19 mouse cellular contexts compared by ENCODE assay signal in the genomic region with DNA sequence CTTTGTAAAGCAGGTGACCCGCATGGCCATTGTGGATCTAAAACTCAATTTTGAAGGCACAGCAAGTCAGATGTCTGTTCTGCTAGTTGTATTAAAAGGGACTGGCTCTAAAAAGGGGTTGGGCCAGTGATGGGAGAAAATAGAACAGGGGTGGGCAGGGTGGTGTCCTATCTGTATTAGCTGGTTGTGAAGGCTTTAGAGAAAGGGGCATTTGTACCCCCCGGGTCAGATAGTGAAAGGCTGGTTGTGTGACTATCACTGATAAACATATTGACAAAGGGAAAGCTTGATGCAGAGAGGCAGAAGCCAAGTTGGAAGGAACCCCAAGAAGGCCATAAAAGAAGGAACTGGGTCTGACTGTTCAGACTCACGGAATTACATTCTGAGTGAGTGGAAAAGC. TPM values are rescaled to one million over a fixed set of nuclear protein-coding genes. Genes with fewer than 3 reads are reported as not detected.
DNase-seq lines count a peak whose midpoint lies in the region; ATAC-seq and TF ChIP-seq lines count a peak whose summit lies in the region.
"Had no signal": no experiment of that assay in that cellular context is flagged by ENCODE, and none has a peak within 500 bp of the region (broad histone marks: within the 10 kb centered on the region; RNA-seq: fewer than 3 reads in every experiment).

No protein-coding gene starts in this region.

- H3K4me1 ChIP-seq in heart, embryonic 14.5 days (ENCODE audit: control insufficient read depth in 2 of 2, insufficient read depth in 2 of 2, low read length in 2 of 2) = peaks cover 19 to 54% of the 10 kb centered on the region in 2 experiments
- H3K4me1 ChIP-seq in MEL (ENCODE audit: control insufficient read depth in 1 of 2, insufficient read depth in 2 of 2, low read length in 2 of 2) = peaks cover 14 to 48% of the 10 kb centered on the region in 2 experiments
- peaks cover 45% of the 10 kb centered on the region for H3K4me1 ChIP-seq in liver, postnatal 0 days (ENCODE audit: insufficient read depth)

- H3K9ac ChIP-seq in heart, embryonic 14.5 days (ENCODE audit: low read length) = no peak overlapping the region
- H3K9ac ChIP-seq in MEL (ENCODE audit: control insufficient read depth, low read depth, low read length, poor library complexity, severe bottlenecking) = no peak overlapping the region
- peak overlapping the region; percentile 27; the same call in 1 of the 2 replicates for H3K9ac ChIP-seq in liver, postnatal 0 days (replicated peaks)
- H3K9ac ChIP-seq: forebrain, embryonic 12.5 days had no signal

- peak in 1 of 2 experiments; percentile 12; a peak in 1 of 4 replicates for TF ChIP-seq EP300 in MEL (IDR thresholded peaks at IDR 0.05; ENCODE audit: low read depth in 1 of 2, low read length in 2 of 2)
- peak; percentile 82 for TF ChIP-seq EP300 in liver, postnatal 0 days (IDR thresholded peaks at IDR 0.05; ENCODE audit: low read depth)

- H3K4me3 ChIP-seq in heart, embryonic 14.5 days (ENCODE audit: control insufficient read depth in 1 of 2, insufficient read depth in 1 of 2, low read depth in 1 of 2, low read length in 2 of 2) = no peak overlapping the region
- no peak overlapping the region for H3K4me3 ChIP-seq in MEL (ENCODE audit: control insufficient read depth in 1 of 2, insufficient read depth in 1 of 2, low read depth in 2 of 2, low read length in 2 of 2)
- 0 out of 2 replicates have a peak overlapping the region, but pooled peaks have one; percentile 5 for H3K4me3 ChIP-seq in liver, postnatal 0 days (ENCODE audit: low read depth, low read length)
- H3K4me3 ChIP-seq: forebrain, embryonic 12.5 days; layer of hippocampus, adult 2 months had no signal

- H3K9me3 ChIP-seq in heart, embryonic 14.5 days (ENCODE audit: control insufficient read depth, low read length) = no peaks in the 10 kb centered on the region
- no peaks in the 10 kb centered on the region for H3K9me3 ChIP-seq in MEL (replicated peaks; ENCODE audit: insufficient read depth, low read length)
- no peaks in the 10 kb centered on the region for H3K9me3 ChIP-seq in liver, postnatal 0 days (ENCODE audit: low read length)
- H3K9me3 ChIP-seq: forebrain, embryonic 12.5 days had no signal

- no peak for TF ChIP-seq CTCF in MEL (IDR thresholded peaks at IDR 0.05 in 2 of 3, conservative IDR thresholded peaks at IDR 0.05 in 1 of 3; ENCODE audit: control insufficient read depth in 1 of 3, insufficient read depth in 1 of 3, low read depth in 2 of 3, low read length in 3 of 3, poor library complexity in 1 of 3, severe bottlenecking in 1 of 3)
- TF ChIP-seq CTCF in liver, postnatal 0 days (IDR thresholded peaks at IDR 0.05; ENCODE audit: low read depth) = no peak

- H3K36me3 ChIP-seq in heart, embryonic 14.5 days (ENCODE audit: control insufficient read depth, insufficient read depth, low read length) = peaks cover 8% of the 10 kb centered on the region; the same call in 1 of the 2 replicates
- H3K36me3 ChIP-seq in MEL (ENCODE audit: control insufficient read depth in 1 of 2, insufficient read depth in 2 of 2, low read length in 2 of 2) = peaks cover 0 to 43% of the 10 kb centered on the region in 2 experiments; a peak in 2 of 4 replicates
- H3K36me3 ChIP-seq in liver, postnatal 0 days (replicated peaks; ENCODE audit: insufficient read depth, low read length) = no peaks in the 10 kb centered on the region

- no peak for DNase-seq in heart, postnatal 25 days (ENCODE audit: low spot score)
- DNase-seq in MEL (ENCODE audit: low read depth, low spot score) (no peak), liver (peak; percentile 70)
- no peak for DNase-seq in liver, postnatal 0 days
- no peak for DNase-seq in ovary, postnatal 10 days (ENCODE audit: low spot score)
- DNase-seq in layer of hippocampus, adult 9-11 months = no peak
- DNase-seq: adrenal gland, adult 2 months; cerebellum, postnatal 25 days; gastrocnemius, postnatal 14 days; kidney, adult 2 months; kidney, postnatal 14 days; left cerebral cortex, postnatal 4 days; right cerebral cortex, postnatal 14 days; thymus, postnatal 36 days had no signal

- ATAC-seq in heart, embryonic 14.5 days (ENCODE audit: insufficient number of reproducible peaks, insufficient read depth, low FRiP score, low read depth) = no peak
- ATAC-seq in liver, postnatal 0 days = peak; percentile 38
- ATAC-seq: inflammation-experienced regulatory T-cells, adult 6 months had no signal

- H3K79me2 ChIP-seq in MEL (ENCODE audit: control insufficient read depth, insufficient read depth, low read length, poor library complexity) = peaks cover 32% of the 10 kb centered on the region

- TF ChIP-seq POLR2A in MEL (IDR thresholded peaks at IDR 0.05; ENCODE audit: control insufficient read depth in 1 of 2, insufficient read depth in 1 of 2, low read depth in 1 of 2, low read length in 2 of 2, poor library complexity in 1 of 2) = no peak

- H3K27ac ChIP-seq in heart, embryonic 14.5 days (replicated peaks in 1 of 2; ENCODE audit: control insufficient read depth in 1 of 2, insufficient read depth in 1 of 2, low read depth in 2 of 2, low read length in 2 of 2) = no peak overlapping the region
- H3K27ac ChIP-seq in MEL (ENCODE audit: control insufficient read depth, low read depth, low read length) = no peak overlapping the region
- peak overlapping the region; percentile 52; the same call in 1 of the 2 replicates for H3K27ac ChIP-seq in liver, postnatal 0 days (ENCODE audit: low read depth)
- H3K27ac ChIP-seq: forebrain, embryonic 12.5 days; layer of hippocampus, adult 2 months had no signal

- 80% methylated on average over 3 of the region's 3 CpGs for WGBS in heart, embryonic 14.5 days
- WGBS in liver, postnatal 0 days (ENCODE audit: insufficient replicate concordance) = 55% methylated on average over 3 of the region's 3 CpGs

- H3K4me2 ChIP-seq in heart, embryonic 14.5 days (ENCODE audit: low read length) = 0 out of 2 replicates have a peak overlapping the region, but pooled peaks have one; percentile 19
- peak overlapping the region; percentile 56 for H3K4me2 ChIP-seq in liver, postnatal 0 days (ENCODE audit: low read depth, low read length)
- H3K4me2 ChIP-seq: forebrain, embryonic 12.5 days; midbrain, embryonic 11.5 days had no signal

- TF ChIP-seq RAD21 in MEL (IDR thresholded peaks at IDR 0.05; ENCODE audit: low read depth, low read length) = no peak

- H3K27me3 ChIP-seq in heart, embryonic 14.5 days (ENCODE audit: control insufficient read depth, insufficient read depth, low read length) = no peaks in the 10 kb centered on the region
- no peaks in the 10 kb centered on the region for H3K27me3 ChIP-seq in MEL (ENCODE audit: control insufficient read depth in 1 of 2, insufficient read depth in 2 of 2, low read length in 2 of 2)
- no peaks in the 10 kb centered on the region for H3K27me3 ChIP-seq in liver, postnatal 0 days (ENCODE audit: insufficient read depth, low read length)
- H3K27me3 ChIP-seq: forebrain, embryonic 12.5 days had no signal

- intact Hi-C loops in heart, postnatal 25 days (cut with DNase I) = loop anchor here (5.0 kb wide), 1 partner anchor 84 kb away; no protein-coding TSS in a partner anchor

TF ChIP-seq in MEL, 35 proteins besides CTCF, POLR2A, EP300 and RAD21:
- TF ChIP-seq ZKSCAN1 (IDR thresholded peaks at IDR 0.05; ENCODE audit: low read depth, low read length) (no peak), TAL1 (IDR thresholded peaks at IDR 0.05; ENCODE audit: low read length) (0 out of 2 replicates have a peak, but pooled peaks have one; percentile 7)

RNA-seq across cellular contexts. Expression of a gene that starts 4.2 kb away (rescaled TPM):
- polyA plus RNA-seq in heart, embryonic 14.5 days (2014; fragmentation: Nextera tagmentation; extraction: Ambion mirVana) = 23.4 and 24.0 TPM in 2 replicates
- 10 to 100 TPM; 14.4 to 16.8 TPM for total RNA-seq in heart, postnatal 25 days (2021)
- total RNA-seq in MEL (2012; rRNA removed) = 10.2 and 10.3 TPM in 2 replicates
- 1 to 10 TPM in 1 of 2 experiments, not detected in 1; 8.5 TPM for polyA plus RNA-seq in MEL (2012; ENCODE audit: insufficient read depth in 1 of 2, insufficient read length in 2 of 2, low read depth in 1 of 2, low replicate concordance in 2 of 2, missing spikeins in 1 of 2)
- polyA plus RNA-seq in liver, postnatal 0 days (2015; fragmentation: Nextera tagmentation; extraction: Ambion mirVana) = 3.9 and 5.0 TPM in 2 replicates

RNA-seq across cellular contexts. Expression of a gene that starts 34.1 kb away (rescaled TPM):
- polyA plus RNA-seq in heart, embryonic 14.5 days (2014; fragmentation: Nextera tagmentation; extraction: Ambion mirVana) = 63.1 and 66.7 TPM in 2 replicates
- total RNA-seq in heart, postnatal 25 days (2021) = 10 to 100 TPM; 31.1 to 36.9 TPM
- total RNA-seq in MEL (2012; rRNA removed) = 91.8 and 103 TPM in 2 replicates
- 10 to 100 TPM in 1 of 2 experiments, not detected in 1; 79.9 TPM for polyA plus RNA-seq in MEL (2012; ENCODE audit: insufficient read depth in 1 of 2, insufficient read length in 2 of 2, low read depth in 1 of 2, low replicate concordance in 2 of 2, missing spikeins in 1 of 2)
- polyA plus RNA-seq in liver, postnatal 0 days (2015; fragmentation: Nextera tagmentation; extraction: Ambion mirVana) = 103 and 120 TPM in 2 replicates

RNA-seq across cellular contexts. Expression of a gene that starts 54.8 kb away (rescaled TPM):
- 90.0 and 93.5 TPM in 2 replicates for polyA plus RNA-seq in heart, embryonic 14.5 days (2014; fragmentation: Nextera tagmentation; extraction: Ambion mirVana)
- total RNA-seq in heart, postnatal 25 days (2021) = 10 to 100 TPM; 20.2 to 22.5 TPM
- 188 and 227 TPM in 2 replicates for total RNA-seq in MEL (2012; rRNA removed)
- 100 to 1,000 TPM; 260 to 318 TPM for polyA plus RNA-seq in MEL (2012; ENCODE audit: insufficient read depth in 1 of 2, insufficient read length in 2 of 2, low read depth in 1 of 2, low replicate concordance in 2 of 2, missing spikeins in 1 of 2)
- polyA plus RNA-seq in liver, postnatal 0 days (2015; fragmentation: Nextera tagmentation; extraction: Ambion mirVana) = 45.0 and 47.6 TPM in 2 replicates
